Mouse (Mus musculus): ENCODE measurements around the gene Lrfn2. TPM values are rescaled to one million over a fixed set of nuclear protein-coding genes. Genes with fewer than 3 reads are reported as not detected.

Lrfn2 gene
- total RNA-seq (2018; cell fraction: chromatin; rRNA removed) = not detected
- total RNA-seq (2018; cell fraction: cytosol; rRNA removed) = not detected
- total RNA-seq (2018; cell fraction: nucleus; rRNA removed) = not detected
- not detected in 3 replicates for polyA plus RNA-seq (2018)

DNA sequence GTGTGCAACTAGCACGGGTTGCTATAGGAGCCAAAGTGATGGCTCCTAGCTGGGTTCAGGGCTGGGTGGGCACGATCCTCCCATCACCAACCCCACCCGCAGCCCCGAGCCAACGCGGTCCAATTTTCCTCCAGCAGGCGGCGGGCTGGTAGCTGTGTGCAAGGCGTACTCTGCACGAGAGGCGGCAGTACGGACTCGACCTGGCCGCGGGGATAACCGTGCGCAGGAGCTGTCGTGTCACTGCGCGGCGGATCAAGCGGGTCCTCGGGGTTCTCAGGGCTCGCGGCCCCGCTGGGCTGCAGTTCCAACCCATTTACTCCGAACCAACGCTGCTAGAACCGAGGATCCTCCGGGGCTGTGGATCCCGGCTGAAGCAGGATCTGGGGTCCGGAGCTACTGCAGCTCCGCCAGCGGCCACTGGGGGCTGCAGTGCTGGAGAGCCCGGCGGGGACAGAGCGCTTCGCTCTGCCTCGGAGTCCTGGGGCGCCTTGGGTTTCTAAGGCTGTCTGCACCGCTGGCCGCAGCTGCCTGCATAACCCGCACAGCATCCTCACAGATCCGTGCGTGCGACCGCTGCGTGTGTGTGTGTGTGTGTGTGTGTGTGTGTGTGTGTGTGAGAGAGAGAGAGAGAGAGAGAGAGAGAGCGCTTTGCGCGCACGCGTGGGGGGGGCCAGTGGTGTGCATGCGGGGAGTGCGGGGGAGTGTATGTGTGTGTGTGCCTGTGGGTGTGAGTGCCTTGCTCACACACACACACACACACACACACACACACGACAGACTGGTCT is at the start of gene Lrfn2:
TSS of gene Lrfn2 (plus strand) at position 759 of the 785 bp plus-strand sequence.
- no peak within 1 kb of the TSS for H3K4me3 ChIP-seq (ENCODE audit: inconsistent target)
- no peaks in the 10 kb centered on the region for H3K36me3 ChIP-seq (ENCODE audit: inconsistent target)
- no peak within 1 kb of the TSS for H3K27ac ChIP-seq
- no peaks in the 10 kb centered on the region for H3K79me2 ChIP-seq (ENCODE audit: inconsistent target)
- 1% methylated on average over 43 of the region's 56 CpGs for WGBS (ENCODE audit: missing documents)

DNA sequence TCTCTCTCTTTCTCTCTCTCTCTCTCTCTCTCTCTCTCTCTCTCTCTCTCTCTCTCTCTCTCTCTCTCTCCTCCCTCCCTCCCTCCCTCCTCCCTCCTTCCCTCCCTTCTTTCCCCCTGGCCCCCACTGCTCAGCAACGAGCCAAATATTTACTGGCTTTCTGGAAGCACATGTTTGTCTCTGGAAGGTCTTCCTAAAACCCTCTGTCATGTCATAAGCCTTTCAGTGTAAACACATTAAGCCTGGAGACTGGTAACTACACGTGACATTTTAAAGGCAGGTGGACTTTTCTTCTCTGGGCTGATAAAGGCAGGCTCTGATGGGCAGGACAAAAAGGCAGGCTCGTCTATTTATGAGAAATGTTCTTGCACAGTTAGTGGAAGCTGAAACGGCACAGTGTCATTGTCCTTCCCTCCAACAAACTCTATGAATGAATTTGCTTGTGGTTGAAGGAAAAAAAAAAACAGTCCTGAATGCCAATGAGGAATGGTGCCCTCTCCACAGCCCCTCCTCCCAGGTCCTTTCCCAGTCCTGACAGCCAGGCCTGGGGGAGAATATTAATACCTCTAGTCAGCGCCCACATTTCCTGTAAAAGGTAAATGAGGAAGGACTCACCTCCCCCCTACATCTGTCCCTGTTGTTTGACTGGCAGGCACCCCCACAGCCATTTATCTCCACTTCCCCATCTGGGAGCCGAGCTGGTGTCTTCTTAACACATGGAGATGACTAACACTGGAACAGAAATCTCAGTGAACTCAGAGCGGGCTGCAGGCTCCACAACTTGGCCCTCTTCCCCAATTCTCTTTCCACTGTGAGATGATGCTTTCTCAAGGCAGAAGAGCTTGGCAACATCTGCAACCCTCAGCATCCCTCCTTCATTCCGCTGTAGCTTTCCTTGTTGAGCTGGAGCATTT is 44.5 kb upstream of the Lrfn2 start:
- Histone ChIP-seq H3K4me3 (ENCODE audit: inconsistent target) (no peak overlapping the region), H3K36me3 (ENCODE audit: inconsistent target) (no peaks in the 10 kb centered on the region), H3K79me2 (ENCODE audit: inconsistent target) (no peaks in the 10 kb centered on the region), H3K27ac (no peak overlapping the region)
- 30% methylated on average over 7 of the region's 8 CpGs for WGBS (ENCODE audit: missing documents)

DNA sequence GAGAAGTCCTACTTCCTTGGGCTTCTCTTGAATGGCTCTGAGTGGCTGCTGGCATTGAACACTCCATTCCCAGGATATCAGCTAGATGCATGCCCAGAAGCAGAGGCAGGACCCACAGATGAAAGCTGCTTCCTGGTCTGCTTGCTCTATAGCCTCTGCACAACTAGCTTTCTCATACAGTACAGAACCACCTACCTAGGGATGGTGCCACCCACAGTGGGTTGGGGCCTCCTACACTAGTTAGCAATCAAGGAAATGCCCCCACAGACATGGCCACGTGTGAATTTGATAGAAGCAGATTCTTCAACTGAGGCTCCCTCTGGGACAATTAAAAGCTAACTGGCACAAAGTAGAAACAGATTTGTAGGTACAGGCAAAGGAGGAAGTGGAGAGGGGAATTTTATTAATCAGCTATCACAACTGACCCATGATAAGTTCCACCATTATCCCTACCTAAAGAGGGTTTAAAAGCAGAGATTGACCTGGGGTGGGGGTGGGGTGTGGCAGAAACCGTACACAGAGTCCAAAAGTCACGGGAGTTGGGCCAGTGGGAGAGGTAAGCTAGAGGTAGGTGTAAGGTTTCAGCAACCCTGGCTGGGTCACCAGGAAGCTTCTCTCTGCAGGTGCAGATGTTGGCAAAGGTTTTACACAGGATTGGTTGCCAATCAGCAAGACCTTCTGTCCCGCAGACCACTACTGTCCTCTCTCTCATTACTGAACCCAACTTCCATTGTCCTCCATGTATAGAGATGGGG is 26.7 kb upstream of the Lrfn2 start:
- WGBS (ENCODE audit: missing documents) = 67% methylated on average over 4 of the region's 4 CpGs
- H3K4me3 ChIP-seq (ENCODE audit: inconsistent target) = no peak overlapping the region
- H3K79me2 ChIP-seq (ENCODE audit: inconsistent target) = no peaks in the 10 kb centered on the region
- no peak overlapping the region for H3K27ac ChIP-seq
- no peaks in the 10 kb centered on the region for H3K36me3 ChIP-seq (ENCODE audit: inconsistent target)

DNA sequence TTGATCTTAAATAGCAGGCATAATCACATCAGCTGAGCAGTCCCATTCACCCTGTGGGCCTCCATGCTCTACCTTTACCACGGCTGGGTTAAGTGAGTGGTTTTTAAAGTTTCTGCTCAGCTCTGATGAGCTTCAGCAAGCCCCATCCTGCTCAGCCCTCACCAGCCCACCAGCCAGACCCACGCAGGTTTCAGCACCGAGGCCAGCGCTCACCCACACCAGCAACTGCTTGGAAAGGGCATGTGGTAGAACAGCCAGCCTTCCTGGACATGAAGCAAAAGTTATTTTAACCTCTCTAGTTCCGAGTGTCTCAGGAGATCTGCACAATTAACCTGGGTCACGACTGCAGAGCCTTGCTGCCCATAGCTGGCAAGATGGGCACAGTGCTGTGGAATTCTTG is 18.7 kb upstream of the Lrfn2 start:
- WGBS (ENCODE audit: missing documents) = 47% methylated on average over 6 of the region's 6 CpGs
- no peak overlapping the region for H3K4me3 ChIP-seq (ENCODE audit: inconsistent target)
- H3K36me3 ChIP-seq (ENCODE audit: inconsistent target) = no peaks in the 10 kb centered on the region
- H3K27ac ChIP-seq = no peak overlapping the region
- H3K79me2 ChIP-seq (ENCODE audit: inconsistent target) = no peaks in the 10 kb centered on the region

DNA sequence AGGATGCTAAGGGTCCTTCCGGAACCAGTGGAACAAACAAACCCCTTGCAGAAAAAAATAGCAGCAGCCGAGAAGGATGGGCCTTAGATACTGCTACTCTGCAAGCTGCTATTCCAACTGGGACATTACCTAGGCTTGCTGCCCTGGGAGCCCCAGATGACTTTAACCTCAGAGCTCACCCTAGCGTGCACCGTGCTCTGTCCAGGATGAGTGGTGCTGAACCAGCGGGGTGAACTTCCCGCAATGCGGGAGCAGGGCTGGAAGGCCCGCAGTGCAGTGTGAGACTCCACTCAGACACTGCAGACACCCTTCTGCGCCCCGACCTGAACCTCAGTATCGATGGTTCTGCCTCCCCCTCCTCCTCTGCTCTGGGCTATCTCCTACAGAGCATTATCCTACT is 14.8 kb upstream of the Lrfn2 start:
- Histone ChIP-seq H3K79me2 (ENCODE audit: inconsistent target) (no peaks in the 10 kb centered on the region), H3K4me3 (ENCODE audit: inconsistent target) (no peak overlapping the region), H3K36me3 (ENCODE audit: inconsistent target) (no peaks in the 10 kb centered on the region), H3K27ac (no peak overlapping the region)
- 19% methylated on average over 11 of the region's 11 CpGs for WGBS (ENCODE audit: missing documents)

DNA sequence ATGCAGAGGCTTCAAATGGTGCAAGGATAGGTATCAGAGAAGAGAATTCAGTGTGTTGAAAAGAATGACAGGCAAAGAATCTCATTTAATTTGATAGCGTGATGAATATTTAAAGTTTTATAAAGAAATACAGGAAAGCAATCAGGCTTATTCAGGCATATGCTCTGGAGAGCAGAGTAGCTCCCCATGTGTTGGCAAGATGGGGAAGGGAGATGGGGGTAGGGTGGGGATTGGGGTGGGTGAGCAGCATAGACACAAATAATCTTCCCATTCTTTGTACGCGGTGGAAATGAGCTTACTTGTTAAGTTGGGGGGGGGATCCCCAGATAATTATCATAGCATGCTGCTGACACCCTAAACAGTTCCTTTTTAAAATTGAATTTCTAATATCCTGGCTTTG is 13.7 kb upstream of the Lrfn2 start:
- no peaks in the 10 kb centered on the region for H3K79me2 ChIP-seq (ENCODE audit: inconsistent target)
- no peak overlapping the region for H3K27ac ChIP-seq
- H3K36me3 ChIP-seq (ENCODE audit: inconsistent target) = no peaks in the 10 kb centered on the region
- no peak overlapping the region for H3K4me3 ChIP-seq (ENCODE audit: inconsistent target)
- 100% methylated on average over 3 of the region's 3 CpGs for WGBS (ENCODE audit: missing documents)

DNA sequence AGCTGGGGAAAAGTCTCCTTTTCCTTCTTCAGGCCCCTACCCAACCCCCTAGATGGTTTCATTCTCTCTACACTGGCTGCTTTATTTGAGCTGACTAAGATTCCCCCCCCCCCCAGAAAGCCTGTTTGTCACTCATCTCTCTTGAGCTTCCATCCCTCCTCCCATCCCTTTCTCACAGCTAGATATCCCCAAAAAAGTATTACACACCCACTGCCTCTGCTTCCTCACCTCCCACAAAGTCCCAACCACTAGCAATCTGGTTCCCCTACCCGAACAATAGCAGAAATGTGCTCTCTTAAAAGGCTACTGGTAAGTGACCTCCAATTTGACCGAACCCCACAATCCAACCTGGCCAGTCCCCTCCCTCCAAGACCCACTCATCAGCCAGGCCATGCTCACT is 9.3 kb upstream of the Lrfn2 start:
- Histone ChIP-seq H3K79me2 (ENCODE audit: inconsistent target) (no peaks in the 10 kb centered on the region), H3K36me3 (ENCODE audit: inconsistent target) (no peaks in the 10 kb centered on the region), H3K4me3 (ENCODE audit: inconsistent target) (no peak overlapping the region), H3K27ac (no peak overlapping the region)
- WGBS (ENCODE audit: missing documents) = 83% methylated on average over 2 of the region's 2 CpGs

DNA sequence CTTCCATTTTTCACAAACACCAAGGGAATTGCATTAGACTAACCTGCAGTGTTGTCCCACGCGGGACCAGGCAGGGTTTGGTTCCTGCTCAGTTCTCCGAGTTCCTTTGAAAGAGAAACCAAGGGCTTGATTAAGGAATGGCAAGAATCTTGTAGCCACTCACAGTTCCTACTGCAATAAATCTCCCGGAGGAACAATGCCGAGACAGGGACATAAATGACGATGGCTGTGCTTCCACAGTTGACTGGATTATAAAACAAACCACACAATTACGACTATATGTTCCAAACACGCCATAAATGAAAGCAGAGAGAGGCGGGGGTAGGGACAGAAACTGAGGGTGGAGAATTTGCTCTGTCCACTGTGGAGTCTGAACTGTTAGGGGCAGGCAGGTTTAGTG is 6.8 kb upstream of the Lrfn2 start:
- no peaks in the 10 kb centered on the region for H3K36me3 ChIP-seq (ENCODE audit: inconsistent target)
- no peaks in the 10 kb centered on the region for H3K79me2 ChIP-seq (ENCODE audit: inconsistent target)
- no peak overlapping the region for H3K27ac ChIP-seq
- no peak overlapping the region for H3K4me3 ChIP-seq (ENCODE audit: inconsistent target)
- WGBS (ENCODE audit: missing documents) = 49% methylated on average over 9 of the region's 9 CpGs

DNA sequence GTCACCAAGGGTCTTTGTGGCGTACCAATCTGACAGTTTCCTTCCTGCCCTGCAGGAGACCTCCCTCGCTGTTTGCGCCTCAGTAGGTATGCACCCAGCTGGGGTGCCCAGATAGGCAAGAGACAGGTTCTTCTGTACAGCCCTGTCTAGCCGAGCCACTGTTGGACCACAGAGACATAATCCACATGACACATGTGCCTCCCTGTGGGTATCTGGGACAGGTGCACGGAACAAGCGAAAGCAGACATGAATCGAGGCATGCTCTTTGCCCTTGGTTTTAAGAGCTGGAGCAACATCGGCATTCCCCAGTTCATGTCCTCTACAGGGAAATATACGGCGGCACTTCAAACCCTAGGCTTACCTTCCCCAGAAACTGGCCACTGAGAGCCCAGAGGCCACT is 1.2 kb upstream of the Lrfn2 start:
- Histone ChIP-seq H3K27ac (no peak overlapping the region), H3K79me2 (ENCODE audit: inconsistent target) (no peaks in the 10 kb centered on the region), H3K36me3 (ENCODE audit: inconsistent target) (no peaks in the 10 kb centered on the region), H3K4me3 (ENCODE audit: inconsistent target) (no peak overlapping the region)
- WGBS (ENCODE audit: missing documents) = 40% methylated on average over 10 of the region's 10 CpGs

DNA sequence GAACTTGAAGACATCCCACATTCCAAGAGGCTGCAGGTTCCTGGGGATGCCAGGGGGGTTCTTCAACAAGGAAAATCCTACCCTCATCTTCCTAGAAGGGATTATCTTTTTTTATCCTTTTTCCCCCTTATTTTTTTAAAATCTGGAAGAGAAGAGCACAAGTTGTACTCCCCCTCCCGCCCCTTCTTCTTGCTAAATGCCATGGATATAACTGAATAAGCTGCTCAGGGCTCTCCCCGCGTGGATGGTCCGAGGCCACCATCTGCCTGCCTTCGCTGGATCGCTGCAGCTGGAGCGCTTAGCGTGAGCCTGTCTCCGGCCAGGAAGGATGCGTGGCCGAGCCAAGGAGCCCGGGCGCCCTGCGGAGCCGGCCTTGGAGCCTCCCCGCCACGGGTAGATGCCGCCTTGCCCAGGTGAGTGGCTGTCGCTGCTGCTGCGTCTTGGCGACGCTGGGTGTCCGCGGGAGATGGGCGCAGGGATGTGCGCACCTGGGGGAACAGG is 277 bp downstream of the Lrfn2 start:
- H3K4me3 ChIP-seq (ENCODE audit: inconsistent target) = no peak overlapping the region
- WGBS (ENCODE audit: missing documents) = 8% methylated on average over 26 of the region's 26 CpGs

DNA sequence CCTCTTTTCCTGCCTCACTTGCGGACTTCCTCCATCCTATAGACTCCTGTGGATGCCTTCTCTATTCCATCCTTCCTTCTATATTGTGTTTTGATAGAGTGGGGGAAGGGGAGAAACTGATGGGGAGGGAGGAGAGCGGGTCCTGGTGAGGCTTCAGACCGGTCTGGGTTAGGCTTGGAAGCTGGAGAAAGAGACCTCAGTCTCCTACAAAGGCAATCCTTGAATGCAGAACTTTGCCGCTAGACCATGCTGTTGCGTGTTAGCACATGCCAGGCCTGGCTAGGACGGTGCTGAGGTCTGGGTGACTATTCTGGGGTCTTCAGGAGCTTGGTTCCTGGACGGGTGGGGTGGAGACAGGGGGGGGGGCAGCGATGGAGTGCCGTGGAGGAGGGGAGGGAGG is 737 bp downstream of the Lrfn2 start:
- 21% methylated on average over 9 of the region's 9 CpGs for WGBS (ENCODE audit: missing documents)
- Histone ChIP-seq H3K36me3 (ENCODE audit: inconsistent target) (no peaks in the 10 kb centered on the region), H3K4me3 (ENCODE audit: inconsistent target) (no peak overlapping the region), H3K27ac (no peak overlapping the region), H3K79me2 (ENCODE audit: inconsistent target) (no peaks in the 10 kb centered on the region)

More for the DNA sequence above, 277 bp downstream of the Lrfn2 start:
- no peaks in the 10 kb centered on the region for H3K36me3 ChIP-seq (ENCODE audit: inconsistent target)
- H3K27ac ChIP-seq = no peak overlapping the region
- H3K79me2 ChIP-seq (ENCODE audit: inconsistent target) = no peaks in the 10 kb centered on the region

DNA sequence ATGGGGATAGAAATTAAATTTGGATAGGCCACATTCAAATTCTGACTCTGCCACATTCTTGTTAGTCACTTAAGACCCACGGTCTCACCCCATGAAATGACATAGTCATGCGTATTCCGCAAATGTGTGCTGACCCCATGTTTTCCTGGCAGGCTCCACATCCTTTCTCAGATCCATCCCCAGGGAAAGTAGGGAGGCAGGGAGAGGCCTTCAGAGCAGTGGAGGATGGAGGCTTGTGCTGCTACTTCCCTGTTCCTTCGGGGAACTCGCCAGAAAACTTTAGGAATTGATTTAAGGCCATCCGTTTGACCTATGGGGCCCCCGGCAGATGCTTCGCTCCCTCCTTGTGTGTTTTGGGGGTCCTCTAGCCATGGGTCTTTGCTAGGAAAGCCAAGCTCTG is 3.0 kb downstream of the Lrfn2 start:
- WGBS (ENCODE audit: missing documents) = 89% methylated on average over 8 of the region's 8 CpGs
- no peaks in the 10 kb centered on the region for H3K79me2 ChIP-seq (ENCODE audit: inconsistent target)
- H3K4me3 ChIP-seq (ENCODE audit: inconsistent target) = no peak overlapping the region
- H3K36me3 ChIP-seq (ENCODE audit: inconsistent target) = no peaks in the 10 kb centered on the region
- H3K27ac ChIP-seq = no peak overlapping the region

DNA sequence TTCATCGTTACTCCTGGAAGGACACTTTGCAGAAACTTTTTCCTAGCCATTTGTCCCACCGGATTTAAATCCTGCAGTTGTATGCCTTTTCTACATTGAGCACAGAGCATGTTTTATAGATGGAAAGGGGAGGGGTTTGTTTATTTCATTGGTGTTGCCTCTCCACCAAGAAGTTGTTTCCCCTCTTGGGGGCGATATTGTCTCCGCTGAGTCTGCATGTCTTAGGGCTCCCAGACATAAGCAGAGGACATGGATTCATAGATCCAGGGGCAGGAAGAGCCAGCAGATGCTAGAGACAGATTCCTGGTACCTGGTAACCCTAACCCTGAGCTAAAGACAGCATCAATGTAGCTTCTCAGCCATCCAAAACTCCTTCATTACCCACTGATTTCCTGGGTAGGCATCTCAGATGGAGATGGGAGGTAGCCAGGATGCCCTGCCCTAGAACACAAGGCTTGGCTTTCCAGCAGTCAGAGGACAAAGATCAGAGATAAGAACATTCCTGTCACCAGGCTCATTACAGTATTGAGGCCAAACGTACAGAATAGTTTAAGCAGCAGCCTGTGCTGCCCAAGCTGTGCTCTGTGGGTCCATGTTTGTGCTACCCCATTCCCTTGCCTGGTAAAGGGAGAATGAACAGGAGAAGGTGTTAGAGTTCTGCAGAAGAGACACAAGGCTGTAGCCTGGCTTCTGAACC is 4.4 kb downstream of the Lrfn2 start:
- Histone ChIP-seq H3K36me3 (ENCODE audit: inconsistent target) (no peaks in the 10 kb centered on the region), H3K4me3 (ENCODE audit: inconsistent target) (no peak overlapping the region), H3K27ac (no peak overlapping the region), H3K79me2 (ENCODE audit: inconsistent target) (no peaks in the 10 kb centered on the region)
- WGBS (ENCODE audit: missing documents) = 61% methylated on average over 5 of the region's 5 CpGs

DNA sequence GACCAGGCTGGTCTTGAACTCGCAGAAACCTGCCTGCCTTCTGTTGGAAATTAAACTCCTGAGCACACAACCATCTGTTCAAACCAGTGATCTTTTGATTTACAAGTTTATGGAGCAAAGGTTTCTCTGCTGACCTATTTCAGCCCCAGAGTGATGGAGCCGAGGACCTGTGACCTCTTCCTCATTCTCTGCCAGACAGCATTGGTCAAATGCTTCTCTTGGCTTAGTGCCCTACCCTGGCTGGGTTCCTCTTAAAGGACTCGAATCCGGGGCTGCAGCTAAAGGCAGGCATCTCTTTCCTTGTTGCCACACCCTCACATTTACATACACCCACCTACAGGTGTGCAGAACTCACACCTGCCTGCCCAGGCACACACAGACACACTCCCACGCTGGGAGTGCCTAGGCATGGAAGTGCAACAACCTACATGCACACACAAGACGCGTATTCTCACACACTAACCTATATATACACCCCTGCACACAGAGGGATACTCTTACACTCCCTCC is 6.6 kb downstream of the Lrfn2 start:
- WGBS (ENCODE audit: missing documents) = 56% methylated on average over 7 of the region's 7 CpGs
- Histone ChIP-seq H3K36me3 (ENCODE audit: inconsistent target) (no peaks in the 10 kb centered on the region), H3K27ac (no peak overlapping the region), H3K79me2 (ENCODE audit: inconsistent target) (no peaks in the 10 kb centered on the region), H3K4me3 (ENCODE audit: inconsistent target) (no peak overlapping the region)
